Mouse (Mus musculus): Measurements from ENCODE around the gene Pde1c. TPM values are rescaled to one million over a fixed set of nuclear protein-coding genes. Genes with fewer than 3 reads are reported as not detected.

The Pde1c gene
- polyA plus RNA-seq, 2 experiments = 0.45 to 0.46 TPM

DNA sequence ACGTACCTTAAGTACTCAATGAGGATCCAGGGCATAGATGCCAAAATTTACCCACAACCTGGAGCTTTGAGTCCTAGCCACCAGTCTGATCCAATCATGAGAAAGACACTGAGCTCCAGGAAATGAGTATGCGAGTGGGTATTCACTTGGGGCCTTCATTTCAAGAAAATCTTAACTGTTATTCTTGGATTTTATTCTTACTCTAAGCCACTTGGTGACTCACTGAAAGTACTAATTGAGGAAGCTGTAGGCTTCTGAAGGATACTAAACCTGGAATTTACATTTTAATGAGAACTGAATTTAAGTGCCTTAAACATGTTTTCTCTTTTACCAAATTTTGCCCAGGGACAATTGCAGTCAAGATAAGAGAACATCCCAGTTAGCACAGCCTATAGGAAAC lies 392.4 kb downstream of the Pde1c start:
- H3K4me3 ChIP-seq (ENCODE audit: insufficient read depth in 1 of 2, low read depth in 2 of 2, low read length in 2 of 2) = no peak overlapping the region
- WGBS (ENCODE audit: insufficient replicate concordance) = 65% methylated on average over 2 of the region's 2 CpGs
- no peak for TF ChIP-seq CTCF (IDR thresholded peaks at IDR 0.05; ENCODE audit: low read depth)
- TF ChIP-seq EP300 (IDR thresholded peaks at IDR 0.05; ENCODE audit: low read depth) = no peak

DNA sequence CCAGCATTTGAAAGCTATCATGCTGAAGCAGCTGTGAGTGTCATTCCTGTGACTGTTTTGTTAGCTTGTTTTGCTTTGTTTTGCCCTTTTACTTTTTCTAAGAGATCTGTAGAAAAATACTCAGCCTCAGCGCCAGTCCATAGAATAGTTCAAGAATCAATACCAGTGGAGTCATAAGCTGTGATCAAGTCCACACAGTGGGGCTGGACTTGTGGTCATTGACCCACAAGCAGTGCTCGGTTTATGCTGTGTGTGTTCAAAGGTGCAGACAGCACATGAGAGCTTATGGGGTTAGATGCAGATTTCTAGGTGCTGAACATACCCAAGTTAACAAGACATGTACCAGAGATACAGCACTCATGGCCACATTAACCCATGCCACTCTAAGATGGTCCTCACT lies 396.7 kb downstream of the Pde1c start:
- H3K4me2 ChIP-seq (ENCODE audit: low read depth) = no peak overlapping the region
- H3K27me3 ChIP-seq (ENCODE audit: control insufficient read depth, insufficient read depth, low read length) = no peaks in the 10 kb centered on the region
- DNase-seq (ENCODE audit: low read depth in 3 of 3, low spot score in 3 of 3) (no peak), ATAC-seq (ENCODE audit: insufficient read depth) (no peak)
- TF ChIP-seq EP300 (IDR thresholded peaks at IDR 0.05; ENCODE audit: low read depth) = no peak
- TF ChIP-seq CTCF (IDR thresholded peaks at IDR 0.05; ENCODE audit: low read depth) = no peak
- H3K9ac ChIP-seq (replicated peaks) = no peak overlapping the region
- H3K4me3 ChIP-seq (ENCODE audit: insufficient read depth in 1 of 2, low read depth in 2 of 2, low read length in 2 of 2) = no peak overlapping the region
- no peaks in the 10 kb centered on the region for H3K9me3 ChIP-seq (ENCODE audit: control insufficient read depth, low read length)
- no peak overlapping the region for H3K27ac ChIP-seq
- no peaks in the 10 kb centered on the region for H3K36me3 ChIP-seq (replicated peaks; ENCODE audit: control insufficient read depth, insufficient read depth, low read depth)
- no peaks in the 10 kb centered on the region for H3K4me1 ChIP-seq (replicated peaks; ENCODE audit: control insufficient read depth in 2 of 2, insufficient read depth in 2 of 2, low read length in 1 of 2)
- 46% methylated on average over 2 of the region's 2 CpGs for WGBS (ENCODE audit: insufficient replicate concordance)

More for the DNA sequence above, 392.4 kb downstream of the Pde1c start:
- Histone ChIP-seq H3K9ac (replicated peaks) (no peak overlapping the region), H3K4me2 (ENCODE audit: low read depth) (no peak overlapping the region), H3K9me3 (ENCODE audit: control insufficient read depth, low read length) (no peaks in the 10 kb centered on the region), H3K27me3 (ENCODE audit: control insufficient read depth, insufficient read depth, low read length) (no peaks in the 10 kb centered on the region), H3K4me1 (replicated peaks; ENCODE audit: control insufficient read depth in 2 of 2, insufficient read depth in 2 of 2, low read length in 1 of 2) (no peaks in the 10 kb centered on the region), H3K36me3 (replicated peaks; ENCODE audit: control insufficient read depth, insufficient read depth, low read depth) (no peaks in the 10 kb centered on the region), H3K27ac (no peak overlapping the region)
- DNase-seq (ENCODE audit: low read depth in 3 of 3, low spot score in 3 of 3) (no peak), ATAC-seq (ENCODE audit: insufficient read depth) (no peak)

DNA sequence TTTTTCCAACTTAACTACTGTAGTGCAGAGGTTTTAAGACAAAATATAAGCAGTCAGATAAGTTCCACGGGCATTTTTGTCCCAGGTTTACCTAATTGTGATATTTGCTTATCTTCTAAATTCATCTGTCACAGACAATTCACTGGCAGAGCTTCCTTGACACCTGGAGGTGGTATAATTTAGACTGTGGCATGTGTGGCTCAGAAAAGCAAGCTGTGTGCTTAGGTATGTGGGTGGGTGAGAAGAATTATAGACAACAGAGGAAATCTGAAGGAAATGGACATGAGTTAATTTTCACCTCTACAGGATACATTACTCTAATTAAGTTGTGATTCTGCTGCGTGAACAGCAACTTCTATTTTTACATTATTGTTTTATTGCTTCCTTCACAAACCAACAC lies 400.2 kb downstream of the Pde1c start:
- TF ChIP-seq EP300 (IDR thresholded peaks at IDR 0.05; ENCODE audit: low read depth) (no peak), CTCF (IDR thresholded peaks at IDR 0.05; ENCODE audit: low read depth) (no peak)
- H3K4me1 ChIP-seq (replicated peaks; ENCODE audit: control insufficient read depth in 2 of 2, insufficient read depth in 2 of 2, low read length in 1 of 2) = no peaks in the 10 kb centered on the region
- no peak overlapping the region for H3K27ac ChIP-seq
- no peak overlapping the region for H3K4me2 ChIP-seq (ENCODE audit: low read depth)
- ATAC-seq (ENCODE audit: insufficient read depth) = no peak
- no peaks in the 10 kb centered on the region for H3K27me3 ChIP-seq (ENCODE audit: control insufficient read depth, insufficient read depth, low read length)
- H3K36me3 ChIP-seq (replicated peaks; ENCODE audit: control insufficient read depth, insufficient read depth, low read depth) = no peaks in the 10 kb centered on the region
- H3K4me3 ChIP-seq (ENCODE audit: insufficient read depth in 1 of 2, low read depth in 2 of 2, low read length in 2 of 2) = no peak overlapping the region
- WGBS (ENCODE audit: insufficient replicate concordance) = 34% methylated on average over 2 of the region's 2 CpGs
- no peak for DNase-seq (ENCODE audit: low read depth in 3 of 3, low spot score in 3 of 3)
- no peak overlapping the region for H3K9ac ChIP-seq (replicated peaks)
- H3K9me3 ChIP-seq (ENCODE audit: control insufficient read depth, low read length) = no peaks in the 10 kb centered on the region

DNA sequence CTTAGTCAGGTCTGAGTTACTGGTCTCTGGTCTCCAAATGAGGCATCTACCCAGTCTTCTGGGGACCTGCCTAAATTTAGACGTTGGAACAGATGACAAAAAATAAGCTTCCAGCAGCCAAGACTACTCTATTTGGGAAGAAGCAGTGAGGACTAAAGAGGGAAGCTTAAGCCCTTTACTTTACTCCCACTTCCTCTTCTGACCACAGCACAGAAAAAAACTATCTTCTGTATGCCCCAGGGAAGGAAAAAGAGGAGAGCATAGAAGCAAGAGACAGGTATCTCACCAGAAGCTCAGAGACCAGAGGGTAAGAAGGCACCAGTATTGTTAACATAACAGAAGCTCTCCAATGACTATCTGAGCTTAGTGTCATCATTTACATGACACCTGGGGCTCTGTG lies 410.7 kb downstream of the Pde1c start:
- no peak overlapping the region for H3K9ac ChIP-seq (replicated peaks)
- H3K27me3 ChIP-seq (ENCODE audit: control insufficient read depth, insufficient read depth, low read length) = no peaks in the 10 kb centered on the region
- TF ChIP-seq EP300 (IDR thresholded peaks at IDR 0.05; ENCODE audit: low read depth) (no peak), CTCF (IDR thresholded peaks at IDR 0.05; ENCODE audit: low read depth) (no peak)
- DNase-seq (ENCODE audit: low read depth in 3 of 3, low spot score in 3 of 3) (no peak), ATAC-seq (ENCODE audit: insufficient read depth) (no peak)
- H3K36me3 ChIP-seq (replicated peaks; ENCODE audit: control insufficient read depth, insufficient read depth, low read depth) = no peaks in the 10 kb centered on the region
- H3K4me2 ChIP-seq (ENCODE audit: low read depth) = no peak overlapping the region
- WGBS (ENCODE audit: insufficient replicate concordance) = 10% methylated on average over 1 of the region's 1 CpGs
- no peak overlapping the region for H3K27ac ChIP-seq
- H3K9me3 ChIP-seq (ENCODE audit: control insufficient read depth, low read length) = no peaks in the 10 kb centered on the region
- no peak overlapping the region for H3K4me3 ChIP-seq (ENCODE audit: insufficient read depth in 1 of 2, low read depth in 2 of 2, low read length in 2 of 2)
- no peaks in the 10 kb centered on the region for H3K4me1 ChIP-seq (replicated peaks; ENCODE audit: control insufficient read depth in 2 of 2, insufficient read depth in 2 of 2, low read length in 1 of 2)

DNA sequence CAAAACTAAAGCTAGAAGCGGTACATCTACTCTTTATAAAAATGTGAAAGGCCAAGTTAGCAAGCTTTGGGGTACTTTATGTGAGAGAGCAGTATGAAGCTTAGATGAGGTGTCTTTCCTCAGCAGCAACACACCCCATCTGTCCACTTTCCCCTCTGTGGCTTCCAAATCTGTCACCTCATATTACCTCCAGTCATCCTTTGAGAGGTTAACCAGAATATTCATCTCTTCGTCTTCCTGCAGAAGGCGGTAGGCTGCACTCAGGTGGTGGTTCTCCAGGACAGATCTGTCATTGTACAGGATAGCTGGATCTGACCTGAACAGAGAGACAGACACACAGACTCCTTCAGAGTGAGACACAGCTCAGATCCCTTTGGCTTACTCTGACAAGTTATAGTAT lies 412.1 kb downstream of the Pde1c start:
- no peak overlapping the region for H3K4me2 ChIP-seq (ENCODE audit: low read depth)
- DNase-seq (ENCODE audit: low read depth in 3 of 3, low spot score in 3 of 3) (no peak), ATAC-seq (ENCODE audit: insufficient read depth) (no peak)
- H3K4me1 ChIP-seq (replicated peaks; ENCODE audit: control insufficient read depth in 2 of 2, insufficient read depth in 2 of 2, low read length in 1 of 2) = no peaks in the 10 kb centered on the region
- 70% methylated on average over 3 of the region's 3 CpGs for whole genome bisulfite sequencing (ENCODE audit: insufficient replicate concordance)
- no peaks in the 10 kb centered on the region for H3K36me3 ChIP-seq (replicated peaks; ENCODE audit: control insufficient read depth, insufficient read depth, low read depth)
- H3K9me3 ChIP-seq (ENCODE audit: control insufficient read depth, low read length) = no peaks in the 10 kb centered on the region
- H3K9ac ChIP-seq (replicated peaks) = no peak overlapping the region
- no peak overlapping the region for H3K27ac ChIP-seq
- TF ChIP-seq EP300 (IDR thresholded peaks at IDR 0.05; ENCODE audit: low read depth) = no peak
- TF ChIP-seq CTCF (IDR thresholded peaks at IDR 0.05; ENCODE audit: low read depth) = no peak
- H3K27me3 ChIP-seq (ENCODE audit: control insufficient read depth, insufficient read depth, low read length) = no peaks in the 10 kb centered on the region
- H3K4me3 ChIP-seq (ENCODE audit: insufficient read depth in 1 of 2, low read depth in 2 of 2, low read length in 2 of 2) = no peak overlapping the region
